Mouse (Mus musculus): ENCODE results near the gene Nog.

GRCm38 (mm10) chr11:89318324-89318723 lies 16.2 kb upstream of the Nog start:
- TF ChIP-seq GATA1 (IDR thresholded peaks at IDR 0.05; ENCODE audit: borderline replicate concordance, low read length) (no peak), FLI1 (IDR thresholded peaks at IDR 0.05; ENCODE audit: low read length) (no peak)

Measured in megakaryocyte, embryonic 14.5 days (primary cell).